Mouse (Mus musculus) left cerebral cortex, adult 8-10 months (tissue): ENCODE results near the gene Slc11a2. TPM values are rescaled to one million over a fixed set of nuclear protein-coding genes. Genes with fewer than 3 reads are reported as not detected.
A peak's percentile ranks its signal among the peaks of the same experiment; 100 is the strongest.
"Not testable (repeated sequence)": the region's sequence is repeated elsewhere in the genome, so short reads cannot be mapped to it uniquely, and the experiment has no call there.

ENCODE experiments used
- DNase-seq, 2 experiments: peaks; one replicate each; pipeline ENCODE4 v3.0.0; 2022; ENCODE audit warnings: low spot score in 2 of 2
- total RNA-seq, 4 experiments: library from RNA; stranded (reverse); gene quantifications; 2 replicates each; pipeline ENCODE4 v1.2.4; 2022

Gene Slc11a2
- total RNA-seq, 4 experiments from 2014 or later, result 47.1 to 69.7 (median 54.5) TPM

DNA sequence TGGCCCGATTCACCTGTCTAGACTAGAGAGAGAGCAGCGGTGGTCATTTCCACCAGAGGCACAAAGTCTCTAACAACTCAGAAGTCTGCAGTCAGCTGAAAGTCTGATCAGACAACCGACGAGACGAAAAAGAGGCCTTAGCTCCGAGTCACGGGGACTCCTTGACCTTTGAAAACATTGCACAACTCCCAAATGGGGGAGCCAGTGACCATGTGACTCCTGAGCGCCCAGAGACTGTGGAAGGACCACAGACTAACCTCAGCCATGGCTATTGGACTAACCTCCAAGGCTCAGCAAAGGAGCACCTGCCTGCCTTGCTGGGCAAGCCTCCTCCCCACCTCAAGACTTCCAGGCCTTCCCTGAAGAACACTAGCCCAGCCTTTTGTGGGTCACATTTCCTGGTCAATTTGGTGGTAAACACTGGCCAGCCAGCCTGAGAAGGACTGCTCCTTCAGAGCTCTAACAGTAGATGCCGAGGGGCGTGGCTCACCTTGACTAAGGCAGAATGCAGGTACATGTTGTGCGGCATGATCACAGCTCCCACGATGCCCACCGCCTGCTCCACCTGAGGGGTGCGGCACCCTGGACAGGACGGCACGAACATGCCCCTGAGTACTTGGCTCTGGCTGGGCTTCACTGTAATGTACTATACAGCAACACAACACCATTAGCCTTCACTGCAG is 21.4 kb downstream of the Slc11a2 start:
- no peak for DNase-seq

DNA sequence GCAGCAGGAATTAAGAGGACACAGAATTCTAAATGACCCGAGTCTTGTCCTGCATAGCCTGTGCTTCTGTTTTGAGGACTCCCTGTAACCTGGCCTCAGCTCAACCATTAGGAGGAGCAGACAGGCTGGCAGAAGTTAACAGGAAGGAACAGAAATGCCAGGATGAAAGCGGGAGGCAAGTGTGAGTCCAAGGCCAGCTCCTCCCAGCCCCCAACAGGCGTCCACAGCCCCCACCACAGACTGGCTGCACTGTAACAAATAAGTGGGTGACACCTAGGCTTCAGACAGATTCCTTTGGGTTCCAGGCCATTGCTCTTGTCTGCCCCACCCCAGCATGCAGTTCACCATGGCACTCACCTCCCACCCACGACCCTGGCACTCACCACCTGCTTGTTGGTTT is 22.1 kb downstream of the Slc11a2 start:
- no peak for DNase-seq

DNA sequence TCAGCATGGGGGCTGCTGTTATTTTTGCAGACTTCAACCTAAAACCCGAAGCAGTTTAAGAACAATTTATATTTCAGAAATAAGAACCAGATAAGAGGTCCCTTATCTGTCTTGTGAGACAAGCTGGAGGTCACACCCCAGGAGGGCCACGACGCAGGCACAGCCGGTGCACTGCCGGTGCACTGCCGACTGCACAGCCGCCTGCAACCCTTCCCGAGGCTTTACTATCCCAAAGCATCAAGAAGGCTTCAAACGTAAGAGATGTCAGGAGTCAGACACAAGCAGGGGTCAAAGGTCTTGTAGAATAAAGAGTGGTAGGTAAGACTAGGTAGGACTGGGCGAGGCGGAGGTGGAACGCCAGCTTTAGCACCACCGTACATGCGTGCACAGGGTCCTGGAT is 22.5 kb downstream of the Slc11a2 start:
- no peak for DNase-seq

DNA sequence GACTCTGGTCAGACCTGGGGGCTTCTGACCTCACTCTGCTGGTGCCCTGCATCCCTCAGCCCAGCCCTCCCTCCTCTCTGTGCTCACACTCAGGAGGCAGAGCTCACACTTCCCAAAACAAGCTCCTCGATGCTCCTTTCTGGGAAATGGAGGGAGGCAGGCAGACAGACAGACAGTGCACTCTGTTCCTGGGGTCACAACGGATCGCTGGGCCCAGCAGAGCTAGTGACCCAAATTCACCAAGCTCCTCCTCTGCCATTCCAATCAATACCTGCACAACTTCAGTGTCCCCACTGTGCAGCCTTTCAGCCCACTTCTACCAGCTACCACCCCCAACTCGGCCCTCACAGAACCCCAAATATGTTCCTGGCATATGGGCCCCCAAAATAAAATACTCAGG is 23.1 kb downstream of the Slc11a2 start:
- no peak for DNase-seq

DNA sequence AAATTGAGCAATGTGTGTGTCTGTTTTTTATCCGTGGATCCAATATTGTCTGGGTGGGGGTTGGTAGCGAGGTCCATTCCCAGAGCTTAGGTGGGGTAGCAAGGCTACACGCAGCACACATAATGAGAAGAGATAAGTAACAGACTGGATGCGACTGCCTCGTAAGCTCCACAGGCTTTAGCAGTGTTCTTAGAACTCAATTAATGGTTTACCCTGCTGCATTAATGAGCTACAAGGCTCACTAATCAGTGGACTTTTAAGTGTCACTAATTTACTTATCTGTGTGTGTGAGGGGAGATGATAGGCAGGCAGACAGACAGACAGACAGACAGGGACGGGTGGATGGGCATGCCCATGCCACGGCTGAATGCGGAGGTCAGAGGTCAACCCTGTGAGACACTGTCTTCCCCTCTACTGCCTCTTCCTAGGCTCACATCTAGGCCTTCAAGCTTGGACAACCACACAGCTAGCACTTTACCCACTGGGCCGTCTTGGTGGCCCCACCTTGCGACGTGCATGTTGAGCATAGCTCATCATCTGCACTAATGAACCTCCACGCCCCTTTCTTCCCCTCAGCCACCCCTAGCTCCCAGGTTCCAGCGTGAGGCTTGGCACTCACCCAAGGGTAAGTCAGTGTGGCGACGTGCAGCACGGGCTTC is 24.2 kb downstream of the Slc11a2 start:
- no peak for DNase-seq

DNA sequence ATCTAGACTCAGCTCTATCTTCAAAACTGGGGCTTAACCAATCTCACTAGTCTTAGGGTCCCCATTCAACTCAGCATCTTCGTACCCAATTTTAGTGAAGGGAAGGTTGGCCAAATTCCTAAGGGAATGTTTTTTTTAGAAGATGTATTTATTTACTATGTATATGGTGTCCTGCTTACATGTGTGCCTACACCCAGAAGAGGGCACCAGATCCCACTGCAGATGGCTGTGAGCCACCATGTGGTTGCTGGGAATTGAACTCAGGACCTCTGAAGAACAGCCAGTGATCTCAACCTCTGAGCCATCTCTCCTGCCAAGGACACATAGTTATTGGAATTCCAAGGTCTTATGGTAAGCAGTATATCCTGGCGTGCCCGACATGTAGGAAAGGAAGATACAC is 29.3 kb downstream of the Slc11a2 start:
- DNase-seq, result no peak

DNA sequence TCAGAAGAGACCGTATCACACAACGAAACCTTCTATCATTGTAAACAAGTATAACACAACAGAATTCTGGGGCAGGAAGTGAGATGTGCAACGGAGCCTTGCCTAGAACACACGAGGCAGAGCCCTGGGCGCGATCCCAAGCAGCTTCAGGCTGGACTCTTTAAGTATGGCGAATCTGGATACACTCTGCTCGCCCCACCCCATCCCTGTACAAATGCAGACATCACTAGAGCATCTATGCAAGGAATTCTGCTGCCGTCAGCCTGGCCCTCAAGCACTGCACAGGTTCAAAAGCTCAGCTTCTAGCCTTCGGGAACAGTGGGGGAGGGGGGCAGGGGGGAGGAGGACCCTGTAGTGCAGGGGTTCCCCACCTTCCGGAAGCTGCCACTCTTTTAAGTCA is 31.9 kb downstream of the Slc11a2 start:
- DNase-seq, result no peak

DNA sequence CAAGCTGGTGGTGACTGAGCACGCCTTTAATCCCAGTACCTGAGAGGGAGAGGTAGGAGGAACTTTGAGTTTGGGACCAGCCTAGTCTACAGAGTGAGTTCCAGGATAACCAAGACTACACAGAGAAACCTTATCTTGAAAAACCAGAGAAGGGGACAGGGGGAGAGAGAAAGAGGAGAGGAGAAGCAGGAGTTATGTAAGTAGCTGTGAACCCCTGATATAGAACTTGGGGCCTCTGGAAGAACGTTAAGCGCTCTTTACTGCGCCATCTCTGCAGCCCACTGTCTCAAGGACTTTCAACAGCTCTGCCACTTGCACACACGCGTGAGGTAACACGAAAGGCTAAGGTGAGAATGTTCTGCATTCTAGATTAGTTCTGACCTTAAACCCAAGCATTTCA is 33.3 kb downstream of the Slc11a2 start:
- no peak for DNase-seq

DNA sequence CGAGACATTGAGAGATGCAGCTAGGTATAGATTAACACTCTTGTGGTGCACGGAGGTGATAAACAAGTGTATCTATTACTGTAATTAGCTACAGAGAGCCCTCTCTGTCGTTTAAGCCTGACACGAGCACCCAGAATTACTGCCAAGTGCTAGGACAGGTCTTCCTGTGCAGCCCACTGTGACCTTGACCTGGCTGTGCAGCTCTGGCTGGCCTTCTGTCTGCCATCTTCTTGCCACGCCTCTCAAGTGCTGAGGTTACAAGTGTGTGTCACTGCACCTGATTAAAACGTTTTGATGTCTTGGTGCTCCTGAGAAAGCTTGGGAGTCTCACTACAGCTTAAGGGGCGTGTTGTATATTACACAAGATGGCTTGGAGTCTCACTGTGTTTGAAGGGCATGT is 33.8 kb downstream of the Slc11a2 start:
- no peak for DNase-seq

DNA sequence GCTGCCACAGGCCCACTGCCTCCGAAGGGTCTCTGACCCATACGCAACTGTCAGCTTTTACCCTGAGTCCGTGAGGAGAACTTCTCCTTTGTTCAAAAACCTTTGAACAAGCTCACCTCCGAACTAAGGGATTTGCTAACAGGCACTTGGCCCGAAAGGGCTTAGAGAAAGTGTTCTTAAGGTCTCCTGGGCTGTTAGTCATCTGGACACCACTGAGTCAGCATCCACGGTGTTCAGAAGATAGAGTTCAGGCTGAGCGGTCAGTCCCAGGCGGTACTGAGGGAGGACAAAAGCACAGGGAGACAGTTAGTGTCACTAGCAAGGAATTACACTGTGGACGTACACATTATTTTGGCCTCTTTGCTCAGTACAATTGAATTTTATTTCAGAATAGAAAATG is 36.0 kb downstream of the Slc11a2 start:
- DNase-seq, result no peak

DNA sequence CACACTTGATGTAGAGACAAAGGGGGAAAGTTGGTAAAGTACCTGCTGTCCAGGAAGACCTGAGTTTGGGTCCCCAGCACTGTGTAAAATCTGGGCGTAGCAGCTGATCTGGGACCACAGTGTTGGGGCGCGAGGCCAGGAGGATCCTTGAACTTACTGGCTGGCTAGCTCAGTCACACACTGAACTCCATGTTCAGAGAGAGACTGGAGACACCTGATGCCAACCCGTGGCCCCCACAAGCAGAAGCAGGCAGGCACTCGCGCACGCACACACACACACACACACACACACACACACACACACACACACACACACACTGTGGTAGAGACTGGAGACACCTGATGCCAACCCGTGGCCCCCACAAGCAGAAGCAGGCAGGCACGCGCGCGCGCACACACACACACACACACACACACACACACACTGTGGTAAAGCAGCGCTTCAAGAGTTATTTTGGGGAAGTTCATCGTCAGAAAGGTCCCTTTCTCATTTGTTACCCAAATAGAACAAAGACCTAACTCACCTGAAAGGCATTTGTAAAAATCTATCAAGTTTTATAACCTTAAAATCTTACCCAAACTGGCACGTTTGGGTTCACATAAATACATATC is 36.5 kb downstream of the Slc11a2 start:
- no peak for DNase-seq

DNA sequence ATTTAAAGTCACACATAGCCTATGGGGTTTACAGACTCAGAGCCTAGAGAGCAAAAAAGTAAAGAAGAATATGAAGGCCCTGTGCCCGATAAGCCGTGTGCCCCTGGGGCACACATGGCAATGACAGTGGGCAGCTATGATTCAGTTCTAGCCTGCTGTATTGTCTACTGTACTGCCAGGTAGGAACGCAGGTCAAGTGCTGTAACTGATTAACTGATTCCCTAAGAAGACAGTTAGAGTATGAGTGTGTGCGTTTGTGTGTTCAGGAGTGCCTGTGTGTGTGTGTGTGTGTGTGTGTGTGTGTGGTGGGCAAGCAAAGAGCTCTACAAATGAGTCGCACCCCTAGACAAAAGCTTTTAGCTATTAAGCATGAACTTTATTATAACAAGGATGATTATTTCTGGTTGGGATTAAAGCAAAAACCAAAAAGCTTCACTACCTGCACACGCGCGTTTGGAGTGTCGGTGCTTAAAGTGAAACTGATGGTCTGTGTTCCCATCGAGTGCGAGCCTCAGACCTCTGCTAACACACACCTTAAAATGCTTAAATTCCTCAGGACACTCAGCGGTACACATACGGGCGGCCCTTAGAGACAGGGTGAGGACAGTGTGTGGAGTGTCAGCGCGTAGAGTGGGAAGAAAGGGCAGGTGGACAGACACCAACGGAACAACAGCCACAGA is 37.2 kb downstream of the Slc11a2 start:
- DNase-seq, result no peak

DNA sequence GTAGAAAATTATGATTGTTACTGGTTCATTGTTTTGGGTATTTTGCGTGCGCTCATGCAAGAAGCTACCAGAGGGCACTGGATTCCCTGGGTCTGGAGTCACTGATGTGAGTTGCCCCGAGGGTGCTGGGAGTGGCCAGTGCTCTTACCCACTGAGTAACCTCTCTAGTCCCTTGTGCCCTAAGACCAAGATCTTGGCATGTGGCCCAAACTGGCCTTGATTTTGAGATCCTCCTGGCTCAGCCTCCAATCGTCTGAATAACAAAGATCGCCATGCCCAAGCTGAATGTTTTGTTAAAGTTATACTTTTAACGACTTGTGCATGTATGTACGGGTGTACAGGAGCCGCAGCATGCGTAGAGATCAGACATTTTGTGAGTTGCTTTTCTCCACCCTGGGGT is 39.2 kb downstream of the Slc11a2 start:
- no peak for DNase-seq

DNA sequence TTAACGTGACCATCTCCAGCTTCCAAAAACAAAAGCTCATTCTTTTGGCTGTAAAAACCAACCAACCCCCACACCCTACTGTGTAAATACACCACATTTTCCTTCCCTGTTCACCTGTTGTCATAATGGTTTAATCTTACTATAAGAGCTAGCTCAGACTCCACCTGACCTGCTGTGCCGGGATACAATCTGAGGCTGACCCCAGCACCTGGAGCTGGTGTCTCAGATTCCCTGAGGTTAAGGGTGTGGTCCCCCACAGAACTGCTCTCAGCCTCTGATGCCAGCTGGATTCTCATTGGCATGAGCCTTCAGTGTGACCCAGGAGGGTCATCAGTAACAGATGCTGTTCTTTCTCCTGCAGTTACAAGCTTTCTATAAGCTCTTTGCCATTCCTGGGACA is 44.8 kb downstream of the Slc11a2 start:
- DNase-seq, result no peak

DNA sequence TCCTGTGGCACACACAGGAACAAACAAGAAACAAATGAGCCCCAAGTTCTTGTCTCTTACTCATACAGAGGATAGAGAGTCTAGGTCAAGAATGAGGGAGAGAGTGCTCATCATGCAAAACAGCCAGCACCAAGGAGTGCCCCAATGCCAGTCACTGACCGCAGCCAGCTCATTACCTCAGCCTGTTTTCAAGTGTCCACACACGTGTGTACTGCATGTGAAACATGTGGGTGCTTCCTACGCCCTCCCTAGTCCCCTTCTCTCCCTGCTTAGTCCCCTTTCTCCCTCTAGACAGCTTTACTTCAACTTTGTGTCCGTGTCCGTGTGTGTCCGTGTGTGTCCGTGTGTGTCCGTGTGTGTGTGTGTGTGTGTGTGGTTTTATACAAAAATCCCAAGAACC is 45.2 kb downstream of the Slc11a2 start:
- no peak for DNase-seq

DNA sequence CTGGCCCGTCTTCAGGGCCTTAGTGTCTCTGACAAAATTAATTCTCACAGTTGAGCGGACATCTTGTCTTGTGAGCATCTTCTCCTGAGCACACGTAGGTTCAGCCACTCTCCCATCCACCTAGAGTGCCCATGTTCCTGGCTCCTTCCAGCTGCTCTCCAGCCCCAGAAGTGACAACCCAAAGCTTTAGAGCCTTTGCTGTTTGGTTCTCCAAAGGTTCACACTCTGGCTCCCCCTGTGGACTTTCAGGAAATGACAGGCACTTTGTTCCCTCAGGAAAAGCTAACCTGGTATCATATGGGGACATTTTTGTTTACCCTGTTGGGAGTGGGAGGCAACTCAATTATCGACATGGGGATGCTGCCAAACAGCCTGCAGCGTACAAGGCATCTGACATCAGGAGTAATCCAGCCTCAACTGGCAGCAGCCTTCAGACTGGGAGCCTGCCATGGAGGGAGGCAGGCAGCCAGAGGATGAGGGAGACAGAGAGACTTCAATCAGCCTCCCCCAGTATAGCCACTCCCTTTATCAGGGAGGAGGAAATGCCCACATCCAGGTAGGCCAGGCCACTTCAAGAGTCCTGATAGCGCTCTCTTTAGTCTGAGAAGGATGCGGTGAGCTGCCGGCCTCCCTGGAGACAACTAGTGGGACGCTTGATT is 46.9 kb downstream of the Slc11a2 start:
- DNase-seq, result not testable (repeated sequence)

DNA sequence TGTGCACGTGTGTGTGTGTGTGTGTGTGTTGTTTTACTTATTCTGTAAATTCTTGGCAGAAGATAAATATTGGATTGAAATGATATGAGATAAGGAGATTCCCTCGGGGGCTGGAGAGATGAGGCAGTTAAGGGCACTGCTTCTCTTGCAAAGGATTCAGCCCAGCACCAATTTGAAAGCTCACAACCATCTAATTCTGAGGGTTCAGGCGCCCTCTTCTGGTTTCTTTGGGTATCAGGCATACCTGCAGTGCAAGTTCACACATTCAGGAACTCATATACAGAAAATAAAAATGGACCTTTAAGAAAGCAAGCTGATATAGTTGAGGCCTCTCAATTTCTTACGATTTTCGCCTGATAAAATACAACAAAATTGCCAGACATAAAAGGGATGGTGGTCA is 49.8 kb downstream of the Slc11a2 start:
- peak; percentile 25 to 33 for DNase-seq

DNA sequence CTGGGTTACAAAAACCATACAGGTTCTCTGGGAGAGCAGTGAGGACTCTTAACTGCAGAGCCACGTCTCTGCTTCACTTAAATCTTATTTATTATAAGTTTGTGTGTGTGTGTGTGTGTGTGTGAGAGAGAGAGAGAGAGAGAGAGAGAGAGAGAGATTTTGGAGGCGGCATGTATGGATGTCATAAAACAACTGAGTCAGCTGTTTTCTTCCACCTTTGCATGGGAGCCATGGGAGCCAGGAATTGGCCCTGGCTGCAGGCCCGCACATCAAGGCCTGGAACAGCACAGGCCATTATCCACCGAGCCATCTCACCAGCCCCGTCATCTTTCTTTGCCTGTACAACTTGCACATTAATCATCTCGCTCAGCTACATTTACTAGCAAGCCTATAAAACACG is 57.8 kb downstream of the Slc11a2 start:
- no peak for DNase-seq

DNA sequence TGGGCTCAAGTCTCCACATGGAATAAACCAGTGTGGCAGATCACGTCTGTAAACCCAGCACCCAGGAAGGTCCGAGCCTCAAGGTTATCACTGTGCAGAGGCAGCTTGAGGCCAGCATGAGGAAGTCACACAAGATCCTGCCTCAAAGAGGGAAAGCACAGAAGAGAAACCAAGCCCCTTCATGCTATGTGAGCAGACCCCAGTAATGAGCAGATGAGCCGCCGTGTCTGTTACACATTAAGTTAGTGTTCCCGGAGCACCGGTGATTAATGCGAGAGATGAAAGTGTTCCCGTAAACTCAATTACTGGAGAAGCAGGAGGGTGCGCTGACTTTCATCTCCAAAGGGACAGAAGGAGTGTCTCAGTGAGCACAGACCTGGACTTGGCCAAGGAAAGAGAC is 58.9 kb downstream of the Slc11a2 start:
- DNase-seq, result not testable (repeated sequence)

DNA sequence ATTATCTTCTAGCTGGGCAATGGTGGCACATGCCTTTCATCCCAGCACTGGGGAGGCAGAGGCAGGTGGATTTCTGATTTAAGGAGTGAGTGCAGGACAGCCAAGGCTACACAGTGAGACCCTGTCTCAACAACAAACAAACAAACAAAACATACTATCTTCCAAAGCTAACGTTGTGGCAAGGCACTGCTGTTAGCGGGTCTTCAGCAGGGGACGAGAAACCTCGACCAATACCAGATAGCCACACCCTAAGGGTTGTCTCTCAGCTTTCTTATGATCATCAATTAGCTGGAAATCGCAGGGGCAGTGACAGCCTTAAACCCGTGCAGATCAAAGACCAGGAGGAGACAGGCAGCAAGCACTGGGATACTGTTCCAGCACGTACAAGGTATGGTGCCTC is 60.6 kb downstream of the Slc11a2 start, which contains the start of gene Higd1c:
Gene Higd1c, plus strand, starts transcription at position 301 of the 400 bp plus-strand sequence.
- DNase-seq, result no peak

DNA sequence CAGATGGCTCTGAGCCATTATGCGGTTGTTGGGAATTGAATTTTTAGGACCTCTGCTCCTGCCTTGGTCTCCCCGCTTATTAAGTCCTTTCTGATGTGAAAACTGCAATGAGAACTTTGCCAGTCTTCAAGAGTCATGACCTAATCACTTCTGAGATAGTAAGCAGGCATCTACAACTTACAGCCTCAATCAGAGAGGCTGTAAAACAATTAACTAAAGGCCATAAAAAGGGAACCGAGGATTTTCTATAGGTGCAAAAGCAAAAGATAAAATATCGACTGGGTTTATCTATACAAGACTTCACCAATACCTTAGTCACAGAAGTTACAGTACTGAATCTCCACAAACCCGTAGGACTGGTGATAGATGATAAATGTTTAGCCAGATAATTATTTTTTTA is 69.0 kb downstream of the Slc11a2 start:
- DNase-seq, result no peak

DNA sequence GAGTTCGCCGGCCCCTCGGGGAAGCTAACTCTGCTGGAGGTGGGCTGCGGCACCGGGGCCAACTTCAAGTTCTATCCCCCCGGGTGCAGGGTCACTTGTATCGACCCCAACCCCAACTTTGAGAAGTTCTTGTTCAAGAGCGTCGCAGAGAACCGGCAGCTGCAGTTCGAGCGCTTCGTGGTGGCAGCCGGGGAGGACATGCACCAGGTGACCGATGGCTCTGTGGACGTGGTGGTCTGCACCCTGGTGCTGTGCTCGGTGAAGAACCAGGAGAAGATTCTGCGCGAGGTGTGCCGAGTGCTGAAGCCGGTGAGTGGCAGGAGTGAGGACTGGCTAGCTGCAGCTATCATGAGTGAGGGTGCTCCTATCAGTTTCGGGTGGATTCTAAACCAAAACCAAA is 71.5 kb downstream of the Slc11a2 start:
- not testable (repeated sequence) for DNase-seq
